Mouse (Mus musculus): ENCODE measurements around the gene Phactr1. TPM values are rescaled to one million over a fixed set of nuclear protein-coding genes. Genes with fewer than 3 reads are reported as not detected.
A peak's percentile ranks its signal among the peaks of the same experiment; 100 is the strongest.

Phactr1 gene
- polyA plus RNA-seq, 1 experiment from 2014 or later: 0.08 TPM

DNA sequence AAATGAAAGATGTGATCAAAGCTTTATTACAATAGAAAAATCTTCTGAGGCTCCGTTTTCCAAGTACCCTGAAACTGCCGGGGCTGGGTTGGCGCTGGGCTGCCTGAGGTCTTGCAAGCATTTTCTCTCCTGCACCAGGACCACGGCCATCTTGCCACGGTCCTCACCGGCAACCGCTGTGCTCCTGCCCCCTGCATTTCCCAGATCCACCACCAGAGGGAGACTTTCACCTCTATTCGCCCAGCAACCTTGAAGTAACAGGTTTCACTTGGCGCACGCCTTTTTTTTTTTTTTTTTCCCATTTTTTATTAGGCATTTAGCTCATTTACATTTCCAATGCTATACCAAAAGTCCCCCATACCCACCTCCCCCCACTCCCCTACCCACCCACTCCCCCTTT is 138.0 kb downstream of the Phactr1 start:
- peak; percentile 59 for TF ChIP-seq CTCF (IDR thresholded peaks at IDR 0.05)
- ChIA-PET POLR2A (no interaction called here), CTCF (interaction anchor here (0.7 to 1.9 kb wide), 4 partner anchors 14 to 191 kb away, joined by 3 to 4 read pairs (median 4); no protein-coding TSS in a partner anchor)
- peaks cover 2% of the 10 kb centered on the region for H3K27me3 ChIP-seq
- DNase-seq (ENCODE audit: low read depth, low spot score) (no peak), ATAC-seq (no peak)
- in situ Hi-C loops (cut with MboI; ENCODE audit: low pct_unique_long_range_greater_than_20kb): loop anchor here (25.0 kb wide), 2 partner anchors 531 to 1181 kb away; no protein-coding TSS in a partner anchor

- ChIA-PET CTCF (no interaction called here), POLR2A (interaction anchor here (0.5 kb wide), 1 partner anchor 15 kb away, joined by 3 read pairs; no protein-coding TSS in a partner anchor)
- in situ Hi-C loops (cut with MboI; ENCODE audit: low pct_unique_long_range_greater_than_20kb): loop anchor here (25.0 kb wide), 2 partner anchors 533 to 1183 kb away; no protein-coding TSS in a partner anchor
- ATAC-seq (no peak), DNase-seq (ENCODE audit: low read depth, low spot score) (no peak)
- H3K27me3 ChIP-seq: no peaks in the 10 kb centered on the region
- TF ChIP-seq CTCF (IDR thresholded peaks at IDR 0.05): no peak
Measured at GRCm38 (mm10) chr13:42820513-42820912, 140.1 kb downstream of the Phactr1 start.

DNA sequence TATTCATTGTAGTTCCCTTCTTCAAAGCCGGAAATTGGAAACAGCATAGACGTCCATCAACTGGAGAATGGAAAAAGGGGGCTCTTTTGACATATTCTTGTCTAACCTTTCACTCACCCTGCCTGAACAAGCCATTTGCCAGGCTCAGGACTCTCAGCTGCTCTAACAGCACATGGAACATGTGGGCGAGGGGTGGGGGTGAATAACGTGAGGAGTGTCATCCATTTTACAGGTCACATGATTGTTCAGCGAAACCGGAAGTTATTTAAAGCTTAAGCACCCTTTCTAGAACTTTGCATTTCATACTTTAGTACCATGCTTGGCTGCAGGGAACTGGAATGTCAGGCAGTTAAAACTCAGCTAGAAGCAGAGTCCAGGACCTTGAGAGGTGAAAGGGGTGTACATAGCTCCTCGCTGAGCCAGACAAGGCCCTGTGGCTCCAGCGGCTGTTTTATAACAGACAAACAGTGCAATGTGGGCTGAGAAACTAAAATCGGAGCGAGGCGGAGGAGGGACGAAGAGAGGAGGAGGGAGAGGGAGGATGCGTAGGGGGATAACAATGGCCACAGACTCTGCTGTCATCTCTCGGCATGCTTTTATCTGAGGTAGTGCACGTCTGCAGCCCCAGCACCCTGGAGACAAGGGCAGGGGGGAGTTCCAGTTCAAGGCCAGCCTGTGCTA is 141.1 kb downstream of the Phactr1 start:
- no peaks in the 10 kb centered on the region for H3K27me3 ChIP-seq
- TF ChIP-seq CTCF (IDR thresholded peaks at IDR 0.05): no peak
- CTCF ChIA-PET: interaction anchor here (1.0 to 1.6 kb wide), 3 partner anchors 28 to 198 kb away, joined by 3 to 5 read pairs (median 4); no protein-coding TSS in a partner anchor
- POLR2A ChIA-PET: no interaction called here
- in situ Hi-C loops (cut with MboI; ENCODE audit: low pct_unique_long_range_greater_than_20kb): loop anchor here (25.0 kb wide), 2 partner anchors 534 to 1184 kb away; no protein-coding TSS in a partner anchor
- no peak for DNase-seq (ENCODE audit: low read depth, low spot score)
- ATAC-seq: no peak

DNA sequence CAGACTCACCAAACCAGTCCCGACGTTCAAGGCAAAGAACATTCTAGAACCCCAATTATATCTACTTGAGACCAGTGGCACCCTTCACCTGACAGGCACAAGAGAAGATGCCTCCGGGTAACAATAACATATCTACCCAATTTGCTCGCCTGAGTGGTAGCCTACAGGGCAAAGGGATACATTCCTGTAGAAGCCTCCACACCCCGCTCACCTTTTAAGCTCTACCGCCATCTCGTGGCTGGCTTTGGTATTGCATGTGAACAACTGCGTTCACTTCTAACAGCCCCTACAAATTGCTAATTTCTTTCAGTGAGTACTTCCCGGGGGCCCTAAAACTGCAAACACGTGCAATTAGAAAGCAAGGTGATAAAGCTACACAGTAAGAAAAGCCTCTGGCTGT is 142.1 kb downstream of the Phactr1 start:
- in situ Hi-C loops (cut with MboI; ENCODE audit: low pct_unique_long_range_greater_than_20kb): loop anchor here (25.0 kb wide), 2 partner anchors 535 to 1185 kb away; no protein-coding TSS in a partner anchor
- POLR2A ChIA-PET: no interaction called here
- no peaks in the 10 kb centered on the region for H3K27me3 ChIP-seq
- ATAC-seq (no peak), DNase-seq (ENCODE audit: low read depth, low spot score) (no peak)
- TF ChIP-seq CTCF (IDR thresholded peaks at IDR 0.05): peak; percentile 89
- CTCF ChIA-PET: interaction anchor here (0.7 to 1.6 kb wide), 9 partner anchors 10 to 232 kb away, joined by 3 to 6 read pairs (median 3); no protein-coding TSS in a partner anchor

DNA sequence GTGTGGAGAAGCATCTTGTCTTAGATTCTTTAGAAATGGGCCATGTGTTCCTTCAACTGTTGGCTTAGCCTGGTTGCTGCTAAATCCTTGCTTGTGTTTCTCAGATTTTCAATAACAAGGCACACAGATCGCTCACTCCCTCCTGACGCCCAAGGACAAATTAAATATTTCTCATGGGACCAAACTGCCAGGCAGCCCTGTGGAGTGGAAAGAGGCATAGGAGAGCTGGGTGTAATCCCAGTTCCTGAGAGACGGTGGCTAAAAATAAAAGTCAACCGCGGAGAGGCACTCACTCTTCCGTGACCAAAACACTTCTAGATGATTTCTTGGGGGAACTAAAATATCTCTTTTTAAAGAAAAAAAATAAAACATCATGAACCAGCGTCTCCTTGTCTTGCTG is 143.5 kb downstream of the Phactr1 start:
- DNase-seq (ENCODE audit: low read depth, low spot score): no peak
- CTCF ChIA-PET: interaction anchor here (1.3 to 1.4 kb wide), 2 partner anchors 197 to 199 kb away, joined by 3 to 6 read pairs; no protein-coding TSS in a partner anchor
- no peak for TF ChIP-seq CTCF (IDR thresholded peaks at IDR 0.05)
- no peak for ATAC-seq
- H3K27me3 ChIP-seq: no peaks in the 10 kb centered on the region
- in situ Hi-C loops (cut with MboI; ENCODE audit: low pct_unique_long_range_greater_than_20kb): loop anchor here (25.0 kb wide), 2 partner anchors 537 to 1187 kb away; no protein-coding TSS in a partner anchor
- POLR2A ChIA-PET: no interaction called here

DNA sequence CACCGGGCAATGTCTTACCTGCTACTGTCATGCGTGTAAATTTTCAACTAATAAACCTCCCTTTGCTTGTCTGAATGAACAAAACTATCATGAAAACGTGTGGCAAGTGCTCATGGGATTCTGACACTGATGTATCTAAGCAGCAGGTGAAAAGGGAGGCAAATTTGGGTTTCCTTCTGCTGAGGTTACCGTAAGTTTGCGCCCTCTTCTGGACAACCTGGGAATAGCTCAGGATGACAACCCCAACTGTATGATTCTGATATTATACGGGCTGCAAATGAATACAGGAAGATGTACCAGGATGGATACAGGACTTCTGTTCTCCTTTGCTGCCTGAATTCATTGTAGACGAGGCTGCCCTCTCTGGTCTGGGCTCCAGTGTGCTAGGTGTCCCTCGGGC is 146.2 kb downstream of the Phactr1 start:
- TF ChIP-seq CTCF (IDR thresholded peaks at IDR 0.05): peak; percentile 58
- in situ Hi-C loops (cut with MboI; ENCODE audit: low pct_unique_long_range_greater_than_20kb): no loop called here
- H3K27me3 ChIP-seq: no peaks in the 10 kb centered on the region
- ATAC-seq (no peak), DNase-seq (ENCODE audit: low read depth, low spot score) (no peak)
- ChIA-PET CTCF (no interaction called here), POLR2A (interaction anchor here (0.6 kb wide), 1 partner anchor 142 kb away, joined by 5 read pairs; no protein-coding TSS in a partner anchor)

- TF ChIP-seq CTCF (IDR thresholded peaks at IDR 0.05): no peak
- no peaks in the 10 kb centered on the region for H3K27me3 ChIP-seq
- ATAC-seq: no peak
- CTCF ChIA-PET: no interaction called here
- no peak for DNase-seq (ENCODE audit: low read depth, low spot score)
- in situ Hi-C loops (cut with MboI; ENCODE audit: low pct_unique_long_range_greater_than_20kb): no loop called here
- POLR2A ChIA-PET: no interaction called here
Measured at GRCm38 (mm10) chr13:42828978-42829377, 148.6 kb downstream of the Phactr1 start.

- DNase-seq (ENCODE audit: low read depth, low spot score): no peak
- peak; percentile 64 for TF ChIP-seq CTCF (IDR thresholded peaks at IDR 0.05)
- H3K27me3 ChIP-seq: peaks cover 3% of the 10 kb centered on the region
- ATAC-seq: no peak
- in situ Hi-C loops (cut with MboI; ENCODE audit: low pct_unique_long_range_greater_than_20kb): loop anchor here (10.0 kb wide), 1 partner anchor 249 kb away; no protein-coding TSS in a partner anchor
- ChIA-PET POLR2A (interaction anchor here (0.6 to 0.7 kb wide), 3 partner anchors 15 to 296 kb away, joined by 3 read pairs; no protein-coding TSS in a partner anchor), CTCF (interaction anchor here (0.7 to 1.4 kb wide), 7 partner anchors 8 to 337 kb away, joined by 3 to 5 read pairs (median 4); no protein-coding TSS in a partner anchor)
Measured at GRCm38 (mm10) chr13:42835441-42835840, 155.0 kb downstream of the Phactr1 start.

DNA sequence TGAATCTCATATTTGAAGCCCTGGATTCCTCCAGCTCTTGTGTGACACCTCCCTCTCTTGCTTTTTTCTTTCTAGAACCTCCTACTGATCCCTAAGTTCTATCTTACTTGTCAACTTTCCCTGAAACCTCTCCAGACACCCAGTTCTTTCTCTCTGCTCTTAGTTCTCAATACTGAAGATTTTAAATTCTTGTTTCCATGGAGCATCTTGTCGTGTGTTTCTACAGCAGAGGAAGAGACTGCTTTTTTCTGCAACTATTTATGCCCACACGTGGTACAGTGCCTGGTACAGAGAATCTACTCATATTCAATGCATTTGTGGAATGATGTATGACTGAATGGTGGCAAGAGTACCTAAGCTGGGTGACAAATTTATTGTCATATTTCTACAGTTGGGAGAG is 158.9 kb downstream of the Phactr1 start:
- in situ Hi-C loops (cut with MboI; ENCODE audit: low pct_unique_long_range_greater_than_20kb): loop anchor here (10.0 kb wide), 1 partner anchor 245 kb away; no protein-coding TSS in a partner anchor
- H3K27me3 ChIP-seq: peaks cover 13% of the 10 kb centered on the region
- TF ChIP-seq CTCF (IDR thresholded peaks at IDR 0.05): no peak
- ATAC-seq (no peak), DNase-seq (ENCODE audit: low read depth, low spot score) (no peak)
- CTCF ChIA-PET: no interaction called here
- POLR2A ChIA-PET: no interaction called here

DNA sequence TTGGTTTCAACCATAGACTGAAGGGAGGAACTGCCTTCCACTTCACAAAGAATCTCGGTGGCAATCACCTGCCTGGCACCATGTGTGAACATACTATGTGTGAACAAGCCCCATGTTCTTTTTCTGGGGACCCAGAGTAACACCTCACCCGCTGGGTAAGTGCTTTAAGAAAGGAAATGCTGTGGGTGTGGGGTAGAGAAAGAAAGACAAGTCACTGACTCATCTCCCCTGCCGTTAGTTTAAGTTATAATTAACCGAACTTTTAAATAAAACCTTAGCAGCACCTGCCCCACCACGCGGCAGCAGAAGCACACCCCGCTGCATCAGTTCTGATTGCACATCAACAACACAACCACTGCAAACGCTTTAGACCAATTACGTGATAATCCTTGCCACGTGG is 171.7 kb downstream of the Phactr1 start:
- DNase-seq (ENCODE audit: low read depth, low spot score) (no peak), ATAC-seq (no peak)
- in situ Hi-C loops (cut with MboI; ENCODE audit: low pct_unique_long_range_greater_than_20kb): no loop called here
- ChIA-PET POLR2A (no interaction called here), CTCF (no interaction called here)
- H3K27me3 ChIP-seq: no peaks in the 10 kb centered on the region
- no peak for TF ChIP-seq CTCF (IDR thresholded peaks at IDR 0.05)

Data from Patski (cell line).